Mouse (Mus musculus): Measurements from ENCODE around the gene Tmem45a.

DNA sequence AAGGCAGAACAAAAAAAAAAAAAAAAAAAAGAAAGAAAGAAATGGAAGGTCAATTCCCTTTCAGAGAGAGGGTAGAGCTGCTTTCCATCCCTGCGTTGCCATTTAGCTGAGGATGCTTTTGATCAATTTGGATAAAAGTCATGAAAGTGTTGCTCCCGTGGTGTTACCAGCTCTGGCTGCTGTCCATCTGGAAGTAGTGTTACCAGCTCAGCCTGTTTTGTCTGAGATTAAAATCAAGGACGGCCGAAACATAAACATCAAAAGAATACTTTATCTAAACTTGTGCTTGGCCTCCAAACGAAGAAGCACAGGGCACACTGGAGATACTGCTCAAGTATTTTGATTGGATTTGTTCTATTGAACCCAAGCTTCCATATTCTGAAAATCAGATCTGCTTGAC is 23.0 kb upstream of the Tmem45a start:
- TF ChIP-seq CTCF (IDR thresholded peaks at IDR 0.05; ENCODE audit: low read depth, low read length) (no peak), POLR2A (IDR thresholded peaks at IDR 0.05; ENCODE audit: extremely low read depth, insufficient read depth, low read length) (no peak)

Data from liver, adult 2 months (tissue).